Mouse (Mus musculus): ENCODE measurements around the gene Atp2a2. TPM values are rescaled to one million over a fixed set of nuclear protein-coding genes. Genes with fewer than 3 reads are reported as not detected.
"Not testable (repeated sequence)": the region's sequence is repeated elsewhere in the genome, so short reads cannot be mapped to it uniquely, and the experiment has no call there.

The Atp2a2 gene
- polyA plus RNA-seq, 3 experiments from 2014 or later: 12.5 to 16.2 (median 13.1) TPM

DNA sequence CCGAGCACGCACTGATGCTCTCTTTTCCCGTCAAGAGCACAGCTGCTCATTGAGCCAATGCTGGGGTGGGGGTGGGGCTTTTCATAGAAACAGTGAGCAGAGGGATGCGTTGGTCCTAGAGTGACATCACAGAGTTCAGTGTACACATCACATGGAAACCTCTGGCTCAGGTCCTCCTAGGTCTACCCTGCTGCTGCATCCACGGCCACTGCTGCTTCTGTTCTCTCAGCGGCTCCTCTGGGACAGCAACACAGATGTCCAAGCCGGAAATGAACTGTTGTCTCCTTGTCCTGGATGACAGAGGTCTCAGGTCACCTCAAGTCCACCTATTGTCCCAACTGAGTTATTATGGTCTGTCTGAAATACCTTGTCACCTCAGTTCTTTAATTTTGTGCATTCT lies 52.1 kb downstream of the Atp2a2 start:
- no peak for ATAC-seq

DNA sequence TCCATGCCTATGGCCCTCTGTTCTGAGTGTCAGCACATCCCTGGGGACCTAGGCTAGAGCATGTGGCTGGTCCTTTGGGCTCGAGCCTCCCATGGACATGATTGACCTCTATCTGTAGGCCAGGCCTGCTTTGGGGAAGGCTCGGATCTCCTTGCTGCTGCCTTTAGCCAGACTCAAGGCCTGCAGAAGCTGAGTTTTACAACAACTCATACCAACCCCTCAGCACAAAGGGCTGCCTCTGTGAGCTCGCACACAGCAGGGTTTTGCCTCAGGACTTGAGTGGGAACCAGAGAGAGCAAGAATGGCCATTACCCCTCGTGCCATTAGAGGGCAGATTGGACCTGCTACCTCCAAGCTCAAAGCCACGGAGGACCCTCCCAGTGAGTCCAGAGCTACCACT lies 53.2 kb downstream of the Atp2a2 start:
- ATAC-seq: no peak

DNA sequence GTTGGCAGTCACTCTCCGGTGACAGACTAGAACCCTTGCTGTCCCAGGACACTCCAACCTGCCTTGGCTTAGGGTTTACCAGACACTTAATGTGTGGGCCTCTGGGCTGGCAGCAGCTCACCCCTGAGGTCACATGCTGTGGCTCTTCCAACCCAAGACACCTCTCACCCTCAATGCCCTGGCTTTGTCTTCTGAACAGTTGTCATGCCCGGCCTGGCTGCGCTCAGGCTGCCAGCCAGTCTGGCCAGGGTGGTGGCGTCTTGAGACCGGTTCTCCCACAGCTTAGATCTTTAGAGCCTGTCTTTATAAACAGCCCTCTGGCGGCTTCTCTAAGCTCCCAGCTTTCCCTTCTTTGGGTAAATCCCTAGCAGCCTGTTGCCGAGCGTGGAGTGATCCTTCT lies 54.2 kb downstream of the Atp2a2 start:
- ATAC-seq: no peak

DNA sequence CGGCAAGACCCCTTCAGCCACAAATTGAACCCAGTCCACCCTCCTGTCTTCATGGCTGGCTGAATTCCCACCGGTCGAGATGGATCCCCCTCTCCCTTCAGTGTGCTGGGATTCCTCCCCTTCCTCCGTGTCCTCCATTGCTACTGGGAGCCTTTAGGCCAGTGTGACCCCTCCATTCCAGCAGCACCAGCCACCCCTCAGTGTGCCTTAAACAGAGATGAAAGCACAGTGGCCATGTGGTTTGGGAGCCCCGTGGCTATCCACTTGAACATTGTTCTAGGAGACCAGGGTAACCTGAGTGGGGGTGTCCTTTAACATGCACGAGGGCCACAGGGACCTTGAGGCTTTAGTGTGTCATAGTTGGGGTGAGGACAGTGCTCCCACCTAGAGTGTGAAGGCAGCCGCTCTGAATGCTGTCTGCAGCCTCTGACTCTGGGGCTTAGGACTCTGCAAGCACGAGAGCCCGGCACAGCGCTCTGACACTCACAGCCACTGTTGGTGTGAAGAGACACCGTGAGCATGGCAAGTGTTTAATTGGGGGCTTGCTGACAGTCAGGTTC lies 56.9 kb downstream of the Atp2a2 start:
- no peak for ATAC-seq

DNA sequence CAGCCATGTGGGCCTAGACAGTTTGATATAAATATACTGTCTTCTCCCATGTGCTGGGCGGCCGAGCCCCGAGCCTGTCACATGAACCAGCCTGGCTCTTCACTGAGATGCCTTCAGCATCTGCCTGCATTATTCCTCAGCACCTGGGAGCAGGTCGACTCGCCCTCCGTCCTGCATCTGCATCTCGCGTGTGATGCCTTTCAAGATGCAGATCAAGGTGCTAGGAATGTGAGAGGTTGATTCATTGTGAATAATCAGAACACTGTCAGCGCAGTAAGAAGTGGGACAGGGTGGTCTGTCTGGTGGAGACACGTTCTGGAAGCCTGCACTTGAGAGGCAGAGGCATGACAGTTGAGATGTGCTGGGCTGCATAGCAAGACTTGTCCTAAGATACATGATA lies 57.5 kb downstream of the Atp2a2 start:
- ATAC-seq: no peak

DNA sequence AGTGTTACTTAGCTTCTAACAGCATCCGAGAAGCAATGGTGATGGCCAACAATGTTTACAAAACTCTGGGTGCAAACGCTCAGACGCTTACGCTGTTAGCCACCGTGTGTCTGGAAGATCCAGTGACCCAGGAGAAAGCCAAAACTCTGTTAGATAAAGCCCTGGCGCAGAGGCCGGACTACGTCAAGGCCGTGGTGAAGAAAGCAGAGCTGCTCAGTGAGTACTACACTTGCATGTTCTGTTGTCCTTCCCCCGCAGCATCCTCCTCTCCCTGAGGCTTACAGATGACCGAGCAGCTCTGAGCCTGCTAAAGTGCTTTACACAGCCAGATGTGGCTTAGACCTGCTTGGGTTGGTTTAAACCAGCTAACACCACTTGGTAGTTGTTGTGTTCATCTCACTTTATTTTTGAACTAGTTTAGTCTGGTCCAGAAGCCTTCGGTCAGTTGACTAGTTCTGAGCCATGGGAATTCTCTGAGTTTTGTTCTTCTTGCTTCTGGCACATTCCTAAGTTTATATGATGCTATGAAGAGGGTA lies 61.9 kb downstream of the Atp2a2 start:
- no peak for ATAC-seq

DNA sequence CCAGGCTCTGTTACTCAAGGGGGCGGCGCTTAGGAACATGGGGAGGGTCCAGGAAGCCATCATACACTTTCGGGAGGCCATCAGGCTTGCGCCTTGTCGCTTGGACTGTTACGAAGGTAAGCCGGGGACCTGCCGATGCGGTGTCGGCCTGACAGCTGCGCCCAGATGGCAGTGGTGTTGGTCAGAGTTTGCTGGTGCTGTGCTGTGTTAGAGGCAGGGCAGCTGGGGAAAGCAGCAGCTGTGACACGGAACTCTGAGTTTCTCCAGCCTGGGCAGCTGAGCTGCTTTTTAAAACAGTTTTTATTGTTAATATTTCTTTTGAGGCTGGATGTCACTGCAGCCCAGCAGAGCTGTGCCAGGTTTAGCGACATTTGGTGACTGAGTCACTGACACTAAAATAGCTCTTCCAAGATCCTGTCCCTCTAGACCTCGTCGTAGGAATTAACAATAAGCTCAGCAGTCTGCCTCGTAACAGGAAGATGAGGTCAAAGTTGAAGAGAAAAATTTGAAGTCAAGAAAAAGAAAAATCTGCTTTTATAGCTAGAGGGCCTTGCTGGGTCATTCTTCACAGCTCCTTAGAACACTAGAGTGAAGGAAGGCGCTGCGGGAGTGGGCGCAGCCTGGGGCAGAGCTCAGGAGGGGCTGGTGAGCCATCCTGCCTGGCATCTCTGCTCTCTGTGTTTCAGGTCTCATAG lies 62.5 kb downstream of the Atp2a2 start:
- ATAC-seq: no peak

DNA sequence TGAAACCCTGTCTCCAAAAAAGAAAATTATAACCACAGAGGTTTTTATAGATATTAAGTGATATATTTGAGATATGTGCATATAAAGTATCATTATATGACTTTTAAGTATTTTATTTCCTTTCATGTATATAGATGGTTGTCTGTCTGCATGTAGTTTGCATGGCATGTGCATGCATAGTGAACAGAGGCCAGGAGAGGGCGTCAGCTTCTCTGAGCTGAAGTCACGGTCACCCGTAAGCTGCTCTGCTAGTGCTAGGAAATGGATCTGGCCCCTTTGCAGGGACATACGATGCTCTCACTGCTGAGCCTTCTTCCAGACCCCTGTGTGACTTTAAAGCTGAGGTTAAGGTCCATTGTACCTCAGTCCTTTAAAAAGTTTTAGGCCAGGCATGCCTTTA lies 67.5 kb downstream of the Atp2a2 start:
- no peak for ATAC-seq

DNA sequence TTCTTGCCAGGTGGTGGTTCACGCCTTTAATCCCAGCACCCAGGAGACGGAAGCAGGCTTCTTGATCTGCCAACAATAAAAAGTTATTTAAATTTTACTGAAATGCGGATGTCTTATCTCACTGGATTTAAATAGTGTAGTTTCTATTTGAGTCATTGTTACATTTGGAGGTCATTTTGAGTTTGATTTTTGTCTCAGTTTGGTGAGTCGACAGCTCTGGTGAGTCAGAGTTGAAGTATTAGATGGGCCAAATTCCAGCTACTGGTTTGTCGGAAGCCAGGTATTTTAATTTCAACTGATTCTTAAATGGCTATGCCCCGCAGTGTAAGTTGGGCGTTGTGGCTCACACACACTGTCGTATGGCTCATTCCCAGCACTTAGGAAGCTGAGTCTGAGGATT lies 70.8 kb downstream of the Atp2a2 start:
- peak; percentile 72 for ATAC-seq

DNA sequence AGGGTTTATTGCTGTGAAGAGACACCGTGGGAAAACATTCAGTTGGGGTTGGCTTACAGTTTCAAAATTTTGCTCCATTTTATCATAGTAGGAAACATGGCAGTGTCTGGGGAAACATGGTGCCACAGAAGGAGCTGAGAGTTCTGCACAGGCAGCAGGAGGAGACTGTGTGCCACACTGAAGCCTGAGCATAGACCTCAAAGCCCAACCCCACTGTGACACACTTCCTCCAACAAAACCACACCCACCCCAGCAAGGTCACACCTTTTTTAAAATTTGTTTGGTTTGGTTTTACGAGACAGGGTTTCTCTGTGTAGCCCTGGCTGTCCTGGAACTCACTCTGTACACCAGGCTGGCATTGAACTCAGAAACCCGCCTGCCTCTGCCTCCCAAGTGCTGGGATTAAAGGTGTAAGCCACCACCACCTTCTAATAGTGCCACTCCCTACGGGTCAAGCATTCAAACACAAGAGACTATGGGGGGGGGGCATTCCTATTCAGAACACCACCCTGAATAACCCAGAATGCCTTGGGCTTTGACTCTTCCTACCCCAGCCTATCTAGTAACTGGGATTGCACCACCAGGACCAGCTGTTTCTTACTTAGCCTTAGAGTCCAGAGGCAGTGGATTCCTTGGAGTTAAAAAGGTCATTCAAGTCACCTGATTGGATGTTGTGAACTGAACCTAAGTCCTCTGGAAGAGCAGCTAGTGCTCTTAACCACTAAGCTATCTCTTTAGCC lies 71.8 kb downstream of the Atp2a2 start:
- peak; percentile 58 for ATAC-seq

DNA sequence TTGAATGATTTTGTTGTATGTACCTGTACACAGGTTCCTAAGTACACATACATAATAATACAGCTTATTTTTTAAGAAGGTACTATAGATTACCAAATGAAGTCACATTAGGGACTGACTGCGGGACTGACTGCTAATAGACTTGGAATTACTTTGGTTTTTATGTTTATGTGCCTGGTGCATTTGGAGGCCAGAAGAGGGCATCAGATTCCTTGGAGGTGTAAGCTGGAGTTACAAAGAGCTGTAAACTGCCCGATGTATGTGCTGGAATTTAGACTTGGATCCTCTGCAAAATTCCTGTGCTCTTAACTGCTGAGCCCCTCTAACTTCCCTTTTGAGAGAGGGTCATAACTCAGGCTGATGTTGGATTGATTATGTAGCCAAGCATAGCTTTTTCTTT lies 76.5 kb downstream of the Atp2a2 start:
- no peak for ATAC-seq

DNA sequence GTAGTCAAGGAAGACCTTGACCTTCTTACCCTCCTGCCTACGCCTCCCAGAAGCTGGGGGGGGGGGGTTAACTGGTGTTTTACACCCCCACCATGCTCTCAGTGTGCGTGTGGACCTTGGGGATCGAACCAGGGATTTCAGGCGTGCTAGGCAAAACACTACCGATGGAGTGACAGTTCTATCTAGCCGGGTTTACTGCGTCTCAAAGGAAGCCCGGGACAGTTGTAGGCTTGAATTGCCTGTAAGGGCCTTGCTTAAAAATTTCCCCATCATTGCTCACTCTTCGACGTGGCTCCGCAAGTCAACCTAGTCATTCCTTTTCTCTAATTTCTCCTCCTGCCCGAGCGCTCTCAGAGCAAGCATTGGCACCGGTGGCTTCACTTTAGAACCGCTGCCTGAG lies 78.9 kb downstream of the Atp2a2 start:
- no peak for ATAC-seq

DNA sequence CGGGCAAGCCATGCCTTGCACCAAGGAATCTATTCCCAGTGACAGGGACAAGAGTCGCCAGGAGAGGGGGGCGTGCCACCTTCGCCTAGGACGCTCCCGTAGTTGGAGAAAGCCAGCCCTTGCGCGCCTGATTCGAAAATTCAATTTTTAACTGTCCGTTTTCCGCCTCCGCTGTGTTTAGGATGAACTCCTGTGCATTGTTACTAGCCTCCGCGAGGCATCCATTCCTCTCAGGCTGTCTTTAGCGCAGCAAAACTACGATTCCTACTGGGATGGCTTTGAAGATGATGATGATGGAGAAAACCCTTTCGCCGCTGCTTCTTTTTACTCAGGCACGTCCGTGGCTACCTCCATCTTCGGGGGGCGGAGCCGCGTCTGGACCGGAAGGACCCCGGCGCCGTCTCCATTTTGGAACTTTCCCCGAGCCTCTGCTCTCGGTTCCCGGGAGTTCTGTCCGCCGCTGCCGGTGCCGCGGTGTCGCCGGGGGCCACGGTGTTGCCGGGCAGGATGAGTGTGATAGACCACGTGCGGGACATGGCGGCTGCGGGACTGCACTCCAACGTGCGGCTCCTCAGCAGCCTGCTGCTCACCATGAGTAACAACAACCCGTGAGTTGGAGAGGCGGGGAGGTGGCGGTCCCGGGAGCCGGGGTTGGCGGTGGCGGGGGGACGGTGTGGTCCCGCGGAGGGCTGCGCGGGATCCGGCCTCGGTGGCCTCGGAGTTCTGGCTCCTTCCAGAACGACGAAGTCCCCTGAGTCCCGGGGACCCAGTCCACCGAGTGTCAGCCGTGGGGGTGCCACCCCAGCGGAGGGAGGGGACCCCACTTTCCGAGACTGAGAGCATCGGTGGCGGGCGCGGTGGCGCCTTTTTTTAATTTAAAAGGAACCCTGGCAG lies 79.7 kb downstream of the Atp2a2 start:
- ATAC-seq: peak; percentile 89

DNA sequence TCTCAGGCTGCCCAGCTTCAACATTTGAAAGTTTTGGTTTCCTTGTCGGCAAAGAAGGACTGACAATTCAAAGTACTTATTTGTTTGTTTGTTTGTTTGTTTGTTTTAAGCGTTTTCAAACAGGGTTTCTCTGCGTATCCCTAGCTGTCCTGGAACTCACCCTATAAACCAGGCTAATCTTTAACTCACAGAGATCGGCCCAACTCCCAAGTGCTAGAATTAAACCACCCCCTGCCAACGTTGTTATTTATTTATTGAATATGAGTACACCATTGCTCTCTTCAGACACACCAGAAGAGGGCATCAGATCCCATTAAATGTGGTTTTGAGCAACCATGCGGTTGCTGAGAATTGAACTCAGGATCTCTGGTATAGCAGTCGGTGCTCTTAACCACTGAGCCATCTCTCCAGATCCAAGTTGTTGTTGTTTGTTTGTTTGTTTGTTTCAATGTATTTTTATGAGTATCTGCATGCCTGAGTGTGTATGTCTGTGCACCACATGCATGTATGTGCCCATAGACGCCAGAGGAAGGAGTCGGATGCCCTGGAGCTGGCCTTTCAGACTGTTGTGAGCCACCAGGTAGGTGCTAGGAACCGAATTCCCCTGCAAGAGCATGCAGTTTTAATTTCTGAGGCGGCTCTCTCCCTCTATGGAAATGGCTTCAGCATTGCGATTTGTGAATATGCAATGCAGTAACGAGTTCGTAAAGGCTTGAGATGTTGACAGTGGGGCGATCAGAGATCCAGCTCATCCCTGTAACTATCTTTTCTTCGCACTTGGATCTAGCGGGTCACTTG lies 80.6 kb downstream of the Atp2a2 start, which contains the start of gene Anapc7:
Anapc7 (plus strand) TSS at position 423 of the 798 bp plus-strand sequence.
- ATAC-seq: peak; percentile 41

DNA sequence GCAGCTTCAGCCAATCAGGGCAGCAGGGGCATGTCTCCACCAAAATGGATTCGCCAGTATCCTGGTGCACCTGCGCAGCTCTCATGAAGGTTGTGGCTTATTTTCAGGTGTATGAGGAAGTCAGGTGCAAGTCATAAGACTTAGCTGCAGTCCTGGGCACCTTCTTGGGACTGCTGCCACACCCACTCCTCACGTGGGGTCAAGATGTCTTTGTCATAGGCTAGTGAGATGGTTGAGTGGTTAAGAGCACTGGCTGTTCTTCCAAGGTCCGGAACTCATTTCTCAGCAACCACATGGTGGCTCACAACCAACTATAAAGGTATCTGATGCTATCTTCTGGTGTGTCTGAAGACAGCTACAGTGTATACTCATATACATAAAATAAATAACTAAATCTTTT lies 81.3 kb downstream of the Atp2a2 start:
- ATAC-seq: not testable (repeated sequence)

DNA sequence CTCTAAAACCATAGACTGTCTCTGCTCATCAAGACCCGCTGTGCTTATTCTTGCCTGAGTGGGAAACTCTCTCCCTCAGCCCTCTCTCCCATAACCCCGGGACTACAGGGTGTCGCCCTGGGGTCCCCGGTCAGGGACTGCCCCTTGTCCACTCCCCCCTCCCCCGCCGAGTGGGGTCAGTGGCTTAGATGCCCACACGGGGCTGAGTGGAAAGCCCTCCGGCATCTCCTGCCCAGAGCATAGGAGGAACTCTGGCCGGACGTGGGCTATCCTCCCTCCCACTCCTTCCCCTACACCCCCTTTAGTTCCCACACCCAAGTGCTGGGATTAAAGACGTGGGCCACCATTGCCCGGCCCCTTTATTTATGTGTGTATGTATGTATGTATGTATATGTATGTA lies 86.6 kb downstream of the Atp2a2 start:
- ATAC-seq: no peak

DNA sequence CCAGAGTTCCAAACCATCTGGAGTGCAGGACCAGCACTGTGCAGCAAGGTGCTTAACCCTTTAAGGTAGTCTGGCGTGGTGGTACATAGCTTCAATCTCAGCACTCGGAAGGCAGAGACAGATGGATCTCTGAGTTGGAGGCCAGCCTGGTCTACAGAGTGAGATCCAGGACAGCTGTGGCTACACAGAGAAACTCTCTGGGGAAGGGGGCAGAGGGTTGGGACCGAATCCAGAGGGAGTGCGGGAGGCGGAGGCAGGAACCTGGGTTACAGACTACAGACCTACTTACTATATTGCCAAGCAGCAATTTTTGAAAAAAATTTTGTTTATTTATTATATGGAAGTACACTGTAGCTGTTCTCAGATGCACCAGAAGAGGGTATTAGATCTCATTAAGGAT lies 87.7 kb downstream of the Atp2a2 start:
- ATAC-seq: no peak

DNA sequence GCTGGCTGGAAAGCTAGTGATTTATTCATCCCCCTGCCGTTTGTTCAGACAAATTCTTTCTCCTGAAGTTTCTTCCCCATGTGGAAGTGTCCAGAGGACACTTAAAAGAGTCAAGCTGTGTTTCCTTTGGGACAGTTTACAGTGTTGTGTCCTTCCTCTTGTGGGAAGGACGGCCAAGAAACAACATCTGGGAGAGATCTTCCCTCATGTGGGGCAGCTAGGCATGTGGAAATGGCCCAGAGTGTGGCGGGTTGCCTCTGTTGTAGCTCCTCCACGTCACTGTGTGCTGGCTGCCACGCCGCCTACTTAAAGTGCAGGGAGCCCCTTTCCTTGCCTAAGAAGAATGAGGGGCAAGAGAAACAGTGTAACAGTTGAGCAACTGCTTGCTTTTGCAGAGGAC lies 89.2 kb downstream of the Atp2a2 start:
- no peak for ATAC-seq

DNA sequence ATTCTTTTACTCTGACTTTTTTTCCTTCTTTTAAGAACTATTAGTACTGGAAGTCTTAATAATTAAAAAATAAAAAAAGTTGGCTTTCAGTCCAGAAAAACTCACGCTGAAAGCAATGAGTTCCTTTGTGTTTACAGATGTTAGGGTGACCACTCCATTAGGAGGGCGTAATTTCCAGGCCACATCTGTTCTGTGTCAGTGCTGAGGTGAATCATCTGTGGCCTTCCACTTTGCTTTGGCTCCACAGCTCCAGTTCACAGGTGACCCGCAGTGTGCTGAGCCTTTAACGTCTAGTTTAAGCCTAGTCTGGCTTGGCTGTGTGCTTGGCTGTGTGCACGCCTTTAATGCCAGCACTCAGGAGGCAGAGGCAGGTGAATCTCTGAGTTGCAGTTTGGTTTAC lies 90.1 kb downstream of the Atp2a2 start:
- no peak for ATAC-seq

DNA sequence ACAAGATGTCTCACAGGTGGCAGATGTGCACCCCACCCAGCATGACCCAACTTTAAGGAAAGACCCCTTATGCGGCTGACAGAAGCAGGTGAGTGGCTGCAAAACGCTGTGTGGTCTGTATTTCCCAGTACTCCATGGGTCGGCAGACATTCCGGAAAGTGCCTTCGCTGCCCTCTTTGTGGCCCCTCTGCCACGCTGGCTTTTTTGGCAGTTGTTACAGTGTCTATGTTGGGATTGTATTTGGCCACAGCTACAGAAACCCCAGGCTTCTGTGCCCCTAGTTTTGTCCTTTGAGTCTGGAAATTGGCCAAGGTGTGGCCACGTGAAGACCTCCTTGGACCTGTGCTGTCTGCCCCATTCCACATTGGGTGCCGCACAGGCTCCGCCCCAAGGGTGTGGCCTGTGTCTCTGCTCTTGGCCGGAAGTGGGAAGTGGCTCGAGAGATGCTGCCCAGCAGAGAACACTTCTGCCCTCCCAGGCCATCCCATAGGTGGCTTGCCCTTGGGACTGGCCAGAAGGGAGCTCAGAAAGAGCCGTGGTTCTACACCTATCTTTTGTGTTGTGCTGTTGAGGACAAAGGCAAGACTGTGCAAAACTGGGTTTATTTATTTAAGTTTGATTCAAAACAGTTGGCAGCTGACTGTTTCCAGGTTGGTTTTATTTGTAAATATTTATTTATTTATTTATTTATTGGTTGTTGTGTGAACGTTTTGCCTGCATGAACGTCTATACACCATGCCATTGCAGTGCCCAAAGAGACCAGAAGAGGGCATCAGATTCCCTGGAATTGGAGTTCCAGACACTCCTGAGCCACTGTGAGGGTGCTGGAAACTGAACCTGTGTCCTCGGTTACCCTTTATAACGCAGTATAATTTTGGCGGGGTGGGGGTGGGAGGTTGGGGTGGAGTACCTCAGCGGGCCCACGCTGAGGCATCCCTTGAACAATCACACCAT lies 92.1 kb downstream of the Atp2a2 start:
- ATAC-seq: no peak

DNA sequence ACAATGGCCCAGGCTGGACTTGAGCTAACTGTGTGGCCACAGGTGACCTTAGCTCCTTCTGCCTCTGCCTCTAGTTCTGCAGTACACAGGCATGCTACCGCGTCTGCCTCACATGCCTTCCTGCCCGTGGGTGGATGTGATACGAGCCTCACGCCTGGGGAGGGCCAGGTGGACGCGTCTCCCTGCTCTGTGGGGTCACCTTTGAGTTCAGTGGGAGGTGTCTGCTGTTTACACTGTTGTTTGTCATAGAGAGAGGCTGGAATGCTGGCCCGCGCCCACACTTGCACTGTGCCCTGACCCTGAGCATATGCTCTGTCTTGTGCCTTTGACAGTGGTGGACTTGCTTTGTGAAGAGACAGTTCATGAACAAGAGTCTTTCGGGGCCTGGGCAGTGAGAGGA lies 96.5 kb downstream of the Atp2a2 start:
- no peak for ATAC-seq
